Mouse (Mus musculus): ENCODE data around the gene Taf10.

Taf10 gene

GRCm38 (mm10) chr7:105708733-105709132, 35.4 kb downstream of the Taf10 start:
- DNase-seq: no peak

GRCm38 (mm10) chr7:105703816-105704215, 40.3 kb downstream of the Taf10 start:
- no peak for DNase-seq

GRCm38 (mm10) chr7:105703184-105703583, 41.0 kb downstream of the Taf10 start:
- DNase-seq: no peak

GRCm38 (mm10) chr7:105690875-105691274, 53.3 kb downstream of the Taf10 start:
- no peak for DNase-seq
